Mouse (Mus musculus): ENCODE data around the gene Vmac.

Vmac gene

DNA sequence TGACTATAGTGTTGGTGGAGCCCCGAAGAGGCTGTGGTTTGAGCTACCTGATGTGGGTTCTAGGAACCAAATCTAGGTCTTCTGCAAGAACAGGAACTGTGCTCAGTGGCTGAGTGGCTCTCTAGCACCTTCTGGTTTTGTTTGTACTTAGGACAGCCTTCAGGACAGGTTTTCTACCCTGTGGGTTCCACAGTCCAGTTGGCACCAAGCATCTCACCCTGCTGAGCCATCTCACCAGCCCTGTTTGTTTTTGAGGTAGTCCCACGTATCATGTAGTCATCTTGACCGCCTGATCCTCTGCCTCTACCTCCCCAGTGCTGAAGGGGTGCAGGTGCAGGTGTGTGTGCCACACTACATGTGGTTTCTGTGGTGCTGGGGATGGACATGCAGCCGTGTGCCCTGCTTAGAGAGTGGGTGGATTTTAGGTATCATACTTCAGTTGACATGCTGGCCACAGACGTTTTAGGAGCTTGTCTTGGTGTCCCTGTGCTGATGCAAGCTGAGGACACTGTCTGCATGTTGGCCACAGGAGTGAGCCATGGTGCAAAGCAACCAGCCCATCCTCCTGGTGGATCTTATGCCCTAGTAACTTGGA, 34.2 kb downstream of the Vmac start:
- no peak for DNase-seq

DNA sequence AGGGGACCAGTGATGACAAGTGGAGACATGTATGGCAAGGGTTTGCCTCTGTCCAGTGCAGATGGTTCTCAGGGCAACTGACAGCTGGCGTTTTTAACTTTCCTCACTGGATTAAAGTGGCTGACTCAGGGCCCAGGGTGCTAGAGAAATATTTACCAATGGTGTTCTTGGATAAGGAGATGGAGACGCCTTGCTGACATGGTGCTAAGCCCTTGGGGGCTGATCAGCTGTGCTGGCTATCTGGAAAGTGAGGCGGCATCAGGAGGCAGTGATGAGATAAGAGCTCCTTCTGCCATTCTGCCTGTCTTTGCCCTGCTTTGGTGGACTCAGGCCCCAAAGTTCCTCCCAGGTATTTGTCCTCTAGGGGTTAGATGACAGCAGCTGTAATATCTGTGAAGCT, 34.9 kb downstream of the Vmac start:
- DNase-seq: no peak

DNA sequence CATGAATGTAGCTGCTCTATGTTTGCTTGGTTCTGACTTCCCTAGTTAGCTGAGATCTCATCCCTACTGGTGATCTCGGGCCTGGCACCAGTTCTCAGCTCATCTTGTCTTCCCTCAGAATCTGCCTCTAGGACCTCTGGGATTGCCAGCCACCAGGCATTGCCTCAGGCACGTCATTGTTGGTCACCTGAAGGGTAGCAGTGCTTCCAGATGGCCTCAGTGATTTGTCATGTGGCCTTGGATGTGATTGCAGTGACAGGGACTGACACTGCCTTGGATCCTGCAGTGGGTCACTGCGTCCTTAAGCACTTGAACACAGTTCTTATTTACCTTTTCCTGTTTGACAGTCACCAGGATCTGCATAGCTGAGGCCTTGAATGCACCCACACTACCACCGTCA, 36.0 kb downstream of the Vmac start:
- DNase-seq: no peak

DNA sequence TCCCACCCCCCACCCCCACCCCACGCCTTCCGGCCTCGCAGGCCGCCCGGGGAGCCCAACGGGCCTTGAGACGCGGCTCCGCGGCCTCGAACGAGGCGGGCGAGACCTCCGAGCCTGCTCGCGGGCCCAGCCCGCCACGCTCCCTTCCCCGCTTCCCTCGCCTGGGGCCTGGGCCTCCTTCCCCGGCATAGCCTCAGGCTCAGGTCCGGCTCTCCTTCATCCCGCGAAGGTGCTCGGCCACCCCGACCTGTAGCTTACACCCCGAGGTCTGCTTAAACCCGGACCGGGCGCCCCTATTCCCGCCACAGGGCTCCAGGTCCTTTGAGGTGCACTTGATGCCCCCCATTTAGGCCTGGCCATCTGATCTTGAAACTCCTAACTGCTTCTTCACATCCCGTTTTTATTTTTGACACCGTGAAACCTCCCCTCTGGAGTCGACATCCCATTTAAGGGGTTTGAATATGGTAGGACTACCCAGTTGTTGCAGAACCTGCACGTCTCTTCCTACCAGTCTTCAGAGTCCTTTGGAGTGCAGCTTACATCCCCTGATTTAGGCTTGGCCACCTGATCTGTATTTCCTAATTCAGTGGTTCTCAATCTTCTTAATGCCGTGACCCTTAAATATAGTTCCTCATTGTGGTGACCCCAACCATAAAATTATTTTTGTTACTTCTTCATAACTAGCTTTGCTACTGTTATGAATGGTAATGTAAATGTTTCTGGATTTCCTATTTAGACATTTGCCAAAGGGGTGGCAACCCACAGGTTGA, 44.0 kb downstream of the Vmac start:
- no peak for DNase-seq

DNA sequence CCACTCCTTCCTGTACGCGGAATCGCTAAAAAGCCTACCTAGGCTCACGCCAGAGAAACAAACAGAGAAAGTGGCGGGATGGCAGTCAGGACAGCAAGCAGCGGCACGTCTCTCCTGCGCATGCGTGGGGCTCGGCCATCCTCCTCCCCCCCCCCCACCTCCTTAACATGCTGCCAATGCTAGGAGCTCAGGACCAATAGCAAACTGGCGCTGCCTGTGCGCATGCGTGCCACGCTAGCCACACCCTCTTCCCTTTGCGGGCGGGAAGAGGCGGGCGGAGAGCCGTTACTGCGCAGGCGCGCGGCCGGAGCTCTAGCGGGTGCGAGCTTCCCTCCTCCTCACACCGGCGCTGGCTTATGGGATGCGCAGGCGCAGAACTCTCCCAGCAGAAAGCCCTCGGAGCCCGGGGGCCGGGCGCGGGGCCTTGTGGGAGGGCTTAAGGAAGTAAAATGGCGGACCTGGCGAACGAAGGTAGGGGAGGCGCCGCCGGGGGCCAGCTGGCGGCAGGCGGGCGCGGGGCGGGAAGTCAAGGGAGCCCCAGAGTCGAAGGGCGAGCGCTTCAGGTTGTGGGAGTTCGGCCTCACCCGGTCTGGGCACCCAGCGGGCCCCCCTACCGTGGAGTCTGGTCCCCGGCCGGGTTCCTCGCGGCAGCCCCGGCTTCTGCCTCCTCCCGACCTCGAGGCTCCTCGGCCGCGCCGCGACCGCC, 44.7 kb downstream of the Vmac start, which contains the start of gene Ranbp3:
Gene Ranbp3, plus strand, starts transcription at position 354 of the 706 bp plus-strand sequence.
- DNase-seq: peak; percentile 99 to 100

DNA sequence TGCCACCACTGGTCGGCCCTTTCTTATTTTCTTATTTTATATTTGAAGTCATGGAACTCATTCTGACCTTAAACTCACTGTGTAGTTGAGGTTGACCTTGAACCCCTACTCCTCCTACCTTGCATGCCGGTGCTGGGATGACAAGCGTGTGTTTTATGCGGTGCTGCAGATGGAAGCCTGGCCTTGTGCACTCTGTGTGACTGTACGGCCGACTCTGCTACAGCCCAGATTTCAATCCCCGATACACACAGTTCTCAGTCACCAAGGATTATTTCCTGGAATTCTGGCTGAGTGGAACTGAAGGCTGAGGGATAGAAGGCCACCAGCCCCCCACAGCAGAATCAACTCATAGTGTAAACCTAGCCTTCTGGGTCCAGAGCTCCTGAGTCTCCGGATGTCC, 48.1 kb downstream of the Vmac start:
- no peak for DNase-seq

DNA sequence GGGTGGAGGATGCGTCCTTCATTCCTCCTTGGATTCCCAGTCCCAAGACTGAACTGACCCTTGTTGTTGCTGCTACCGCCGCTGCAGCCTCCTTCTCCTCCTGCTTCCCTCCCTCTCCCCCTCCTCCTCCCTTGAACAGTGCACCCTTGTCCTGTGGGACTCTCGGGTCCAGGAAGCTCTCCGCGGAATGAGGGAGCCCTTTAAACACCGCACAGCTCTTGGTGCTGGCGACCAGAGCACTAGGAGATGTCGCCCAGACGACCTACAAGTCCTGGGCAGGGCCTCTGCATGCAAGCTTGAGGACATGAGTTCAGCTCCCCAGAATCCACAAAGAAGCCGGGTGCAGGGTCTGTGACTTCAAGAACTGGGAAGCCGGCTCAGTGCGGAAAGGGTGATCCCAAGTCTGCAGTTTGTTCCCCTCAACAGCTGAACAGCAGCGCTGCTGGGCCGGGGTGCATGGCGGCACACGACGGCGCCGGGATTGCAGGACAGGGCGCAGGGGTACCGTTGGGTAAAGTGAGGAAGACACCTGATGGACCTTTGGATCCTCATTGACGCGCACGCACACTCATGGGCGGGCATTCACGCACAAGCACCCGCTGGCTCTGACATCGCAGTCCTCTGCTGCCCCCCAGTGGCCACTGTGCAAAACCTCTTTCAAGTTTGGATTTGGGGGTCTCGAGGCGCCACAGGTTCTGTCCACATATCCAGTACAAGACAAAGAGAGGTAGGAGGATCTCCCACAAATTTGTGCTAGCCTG, 49.3 kb downstream of the Vmac start:
- peak; percentile 93 to 94 for DNase-seq

DNA sequence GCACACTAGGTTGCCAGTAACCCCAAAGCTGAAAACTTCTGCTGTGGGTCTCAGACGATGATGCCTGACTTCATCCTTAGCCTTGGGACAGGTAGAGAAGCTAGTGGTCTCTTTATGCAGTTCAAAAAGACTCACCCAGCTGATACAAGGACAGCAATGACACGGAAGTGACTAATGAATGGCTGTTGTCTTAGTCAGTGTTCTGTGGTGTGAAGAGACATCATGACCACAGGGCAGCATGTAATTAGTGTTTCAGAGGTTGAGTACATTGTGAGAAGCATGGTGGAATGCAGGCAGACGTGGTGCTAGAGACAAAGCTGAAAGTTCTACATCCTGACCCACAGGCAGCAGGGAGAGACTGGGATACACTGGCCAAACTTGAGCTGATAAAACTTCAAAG, 50.2 kb downstream of the Vmac start:
- DNase-seq: no peak

DNA sequence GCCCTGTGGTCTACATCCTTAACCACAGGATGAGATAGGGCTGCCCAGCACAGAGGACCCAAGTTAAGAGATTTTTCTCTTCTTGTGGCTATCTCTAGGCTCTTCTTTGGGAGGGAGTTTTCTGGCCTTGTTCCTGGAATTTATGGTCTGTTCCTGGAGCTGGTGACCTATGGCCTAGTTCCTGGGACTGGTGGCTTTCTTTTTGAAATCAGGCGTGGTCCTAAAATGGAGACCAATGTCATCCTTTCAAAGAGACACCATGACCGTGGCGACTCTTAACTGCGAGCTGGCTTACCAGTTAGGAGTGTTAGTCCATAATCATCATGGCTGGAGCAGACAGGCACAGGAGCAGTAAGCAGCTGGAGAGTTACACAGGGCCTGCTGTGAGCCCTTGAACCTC, 51.4 kb downstream of the Vmac start:
- no peak for DNase-seq

DNA sequence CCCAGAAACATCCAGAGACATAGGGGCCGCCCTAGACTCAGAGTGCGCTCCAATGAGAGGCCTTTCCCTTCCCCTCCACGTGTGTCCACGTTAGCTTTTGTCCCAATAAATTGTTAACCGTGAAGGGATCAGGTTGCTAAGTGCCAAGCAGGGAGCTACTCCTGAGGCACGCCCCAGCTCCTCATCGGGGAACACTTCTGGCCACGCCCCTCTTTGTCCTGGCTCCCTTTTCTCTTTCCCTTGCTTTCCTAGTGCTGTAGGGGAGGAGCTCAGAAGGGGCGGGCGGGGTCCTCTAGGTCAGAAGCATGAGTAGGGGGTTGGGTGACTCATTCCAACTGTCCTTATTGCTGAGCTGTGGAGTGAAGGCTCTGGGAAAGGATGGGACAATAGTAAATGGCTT, 53.5 kb downstream of the Vmac start:
- peak; percentile 43 to 52 for DNase-seq
